Mouse (Mus musculus): ENCODE measurements at regions not wholly inside any gene's neighbourhood (a gene's known extent, or its start where the extent isn't known, plus 50 kb on each side); places are given as distances from the start of the nearest gene placed in this dataset.

DNA sequence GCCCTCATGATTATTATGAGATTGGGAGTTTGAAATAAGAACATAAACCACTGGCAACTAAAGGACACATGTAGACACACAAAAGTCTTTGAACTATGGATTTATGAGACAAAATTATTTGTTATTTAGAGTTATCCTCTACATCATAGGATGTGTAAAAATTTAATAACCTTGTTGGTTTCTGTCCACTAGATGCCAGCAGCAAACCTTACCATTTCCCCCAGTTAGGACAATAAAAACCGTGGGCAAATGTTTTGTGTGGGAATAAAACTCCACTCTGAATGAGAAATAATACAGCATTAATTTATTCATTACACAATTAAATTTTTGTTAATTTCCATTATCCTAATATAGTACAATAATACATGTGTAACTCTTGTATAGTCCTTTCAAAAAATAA, 757.7 kb upstream of the Slit2 start:
- Histone ChIP-seq H3K4me3 (no peak overlapping the region), H3K27me3 (ENCODE audit: control insufficient read depth, insufficient read depth, insufficient read length) (no peaks in the 10 kb centered on the region), H3ac (ENCODE audit: control insufficient read depth, insufficient read length) (no peak overlapping the region), H3K79me2 (ENCODE audit: control insufficient read depth, insufficient read depth) (no peaks in the 10 kb centered on the region), H3K4me2 (ENCODE audit: low read depth) (no peak overlapping the region), H3K36me3 (ENCODE audit: control insufficient read depth, insufficient read depth) (no peaks in the 10 kb centered on the region)
- TF ChIP-seq MYOD1 (IDR thresholded peaks at IDR 0.05; ENCODE audit: control insufficient read depth in 1 of 3, insufficient read length in 2 of 3, low read depth in 2 of 3) (no peak), TCF12 (IDR thresholded peaks at IDR 0.05; ENCODE audit: insufficient read depth, poor library complexity, severe bottlenecking) (no peak), MYOG (IDR thresholded peaks at IDR 0.05; ENCODE audit: control insufficient read depth in 1 of 3, insufficient read depth in 1 of 3, insufficient read length in 2 of 3, low read depth in 2 of 3) (no peak), MAX (IDR thresholded peaks at IDR 0.05; ENCODE audit: low read depth) (no peak), E2F4 (IDR thresholded peaks at IDR 0.05; ENCODE audit: insufficient read depth) (no peak)

DNA sequence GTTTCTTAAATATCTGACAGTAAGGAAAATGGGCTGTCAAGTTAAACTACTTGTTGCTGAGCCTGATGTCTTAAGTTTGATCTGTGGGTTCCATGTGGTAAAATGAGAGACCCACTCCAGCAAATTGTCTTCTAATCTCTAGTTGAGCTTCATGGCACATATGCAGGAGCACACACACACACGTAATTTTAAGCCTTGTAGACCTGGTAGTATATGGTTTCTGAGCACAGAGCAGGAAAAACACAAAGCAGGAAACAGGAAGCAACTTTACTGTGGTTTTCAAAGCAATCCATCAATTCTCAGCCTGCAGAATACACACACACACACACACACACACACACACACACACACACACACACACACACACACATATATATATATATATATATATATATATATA, 746.8 kb upstream of the Slit2 start:
- Histone ChIP-seq H3K79me2 (ENCODE audit: control insufficient read depth, insufficient read depth) (no peaks in the 10 kb centered on the region), H3K36me3 (ENCODE audit: control insufficient read depth, insufficient read depth) (no peaks in the 10 kb centered on the region), H3ac (ENCODE audit: control insufficient read depth, insufficient read length) (no peak overlapping the region), H3K4me3 (no peak overlapping the region), H3K27me3 (ENCODE audit: control insufficient read depth, insufficient read depth, insufficient read length) (no peaks in the 10 kb centered on the region), H3K4me2 (ENCODE audit: low read depth) (no peak overlapping the region)
- TF ChIP-seq TCF12 (IDR thresholded peaks at IDR 0.05; ENCODE audit: insufficient read depth, poor library complexity, severe bottlenecking) (no peak), POLR2A (IDR thresholded peaks at IDR 0.05; ENCODE audit: insufficient read length, low read depth) (no peak), MYOG (IDR thresholded peaks at IDR 0.05; ENCODE audit: control insufficient read depth in 1 of 3, insufficient read depth in 1 of 3, insufficient read length in 2 of 3, low read depth in 2 of 3) (no peak), USF1 (IDR thresholded peaks at IDR 0.05; ENCODE audit: low read depth) (no peak), POLR2AphosphoS2 (IDR thresholded peaks at IDR 0.05; ENCODE audit: insufficient read length, low read depth) (no peak), REST (IDR thresholded peaks at IDR 0.05; ENCODE audit: insufficient read depth, insufficient read length) (no peak), SRF (IDR thresholded peaks at IDR 0.05; ENCODE audit: control insufficient read depth, insufficient read length, low read depth) (no peak), E2F4 (IDR thresholded peaks at IDR 0.05; ENCODE audit: insufficient read depth) (no peak), MAX (IDR thresholded peaks at IDR 0.05; ENCODE audit: low read depth) (no peak), TCF3 (IDR thresholded peaks at IDR 0.05; ENCODE audit: insufficient read length, low read depth) (no peak), CEBPB (IDR thresholded peaks at IDR 0.05; ENCODE audit: insufficient read depth, poor library complexity, severe bottlenecking) (no peak), MYOD1 (IDR thresholded peaks at IDR 0.05; ENCODE audit: control insufficient read depth in 1 of 3, insufficient read length in 2 of 3, low read depth in 2 of 3) (no peak)

DNA sequence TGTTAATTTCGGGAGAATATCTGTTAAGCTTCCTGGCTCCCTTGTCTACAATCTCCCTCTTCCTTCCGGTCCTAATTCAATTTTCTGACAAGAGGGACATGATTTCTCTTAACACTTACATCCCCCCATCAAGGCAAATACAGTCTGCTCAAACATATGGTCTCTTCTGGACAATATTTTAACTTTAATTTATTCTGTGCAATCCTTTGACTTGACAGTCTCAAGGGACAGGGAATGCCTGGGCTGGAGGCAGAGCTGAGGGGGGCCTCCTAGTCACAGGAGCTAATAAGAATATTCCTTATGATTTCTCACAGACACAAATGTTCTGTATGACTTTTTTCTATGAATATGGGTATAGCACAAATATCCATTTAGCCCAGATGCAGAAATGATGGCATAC, 742.9 kb upstream of the Slit2 start:
- Histone ChIP-seq H3K36me3 (ENCODE audit: control insufficient read depth, insufficient read depth) (no peaks in the 10 kb centered on the region), H3ac (ENCODE audit: control insufficient read depth, insufficient read length) (no peak overlapping the region), H3K4me3 (no peak overlapping the region), H3K79me2 (ENCODE audit: control insufficient read depth, insufficient read depth) (no peaks in the 10 kb centered on the region), H3K27me3 (ENCODE audit: control insufficient read depth, insufficient read depth, insufficient read length) (no peaks in the 10 kb centered on the region), H3K4me2 (ENCODE audit: low read depth) (no peak overlapping the region)
- TF ChIP-seq MYOG (IDR thresholded peaks at IDR 0.05; ENCODE audit: control insufficient read depth in 1 of 3, insufficient read depth in 1 of 3, insufficient read length in 2 of 3, low read depth in 2 of 3) (no peak), CEBPB (IDR thresholded peaks at IDR 0.05; ENCODE audit: insufficient read depth, poor library complexity, severe bottlenecking) (no peak), SRF (IDR thresholded peaks at IDR 0.05; ENCODE audit: control insufficient read depth, insufficient read length, low read depth) (no peak), MAX (IDR thresholded peaks at IDR 0.05; ENCODE audit: low read depth) (no peak), USF1 (IDR thresholded peaks at IDR 0.05; ENCODE audit: low read depth) (no peak), TCF3 (IDR thresholded peaks at IDR 0.05; ENCODE audit: insufficient read length, low read depth) (no peak), REST (IDR thresholded peaks at IDR 0.05; ENCODE audit: insufficient read depth, insufficient read length) (no peak), E2F4 (IDR thresholded peaks at IDR 0.05; ENCODE audit: insufficient read depth) (no peak), POLR2AphosphoS2 (IDR thresholded peaks at IDR 0.05; ENCODE audit: insufficient read length, low read depth) (no peak)

DNA sequence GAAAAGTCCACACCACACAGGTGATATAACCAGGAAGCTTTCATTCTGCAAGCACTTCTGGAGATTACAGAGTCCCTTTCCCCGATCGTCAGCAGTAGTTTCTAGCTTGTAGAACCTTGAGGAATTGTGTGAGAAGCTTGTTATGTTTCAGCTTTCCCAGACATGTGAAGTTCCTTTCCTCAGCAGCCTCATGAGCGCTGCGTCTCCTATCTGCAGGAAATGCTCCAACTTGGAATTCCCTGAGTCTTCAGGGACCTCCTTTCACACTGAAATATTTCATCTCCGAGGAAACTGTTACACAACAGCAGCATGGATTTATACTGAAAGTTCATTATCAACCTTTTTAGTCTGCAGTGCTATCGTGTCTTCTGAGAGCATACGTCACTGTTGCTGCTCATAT, 742.4 kb upstream of the Slit2 start:
- Histone ChIP-seq H3K36me3 (ENCODE audit: control insufficient read depth, insufficient read depth) (no peaks in the 10 kb centered on the region), H3K79me2 (ENCODE audit: control insufficient read depth, insufficient read depth) (no peaks in the 10 kb centered on the region), H3ac (ENCODE audit: control insufficient read depth, insufficient read length) (no peak overlapping the region), H3K4me3 (no peak overlapping the region), H3K4me2 (ENCODE audit: low read depth) (no peak overlapping the region), H3K27me3 (ENCODE audit: control insufficient read depth, insufficient read depth, insufficient read length) (no peaks in the 10 kb centered on the region)
- TF ChIP-seq MAX (IDR thresholded peaks at IDR 0.05; ENCODE audit: low read depth) (no peak), POLR2AphosphoS2 (IDR thresholded peaks at IDR 0.05; ENCODE audit: insufficient read length, low read depth) (no peak), MYOG (IDR thresholded peaks at IDR 0.05; ENCODE audit: control insufficient read depth in 1 of 3, insufficient read depth in 1 of 3, insufficient read length in 2 of 3, low read depth in 2 of 3) (no peak), TCF3 (IDR thresholded peaks at IDR 0.05; ENCODE audit: insufficient read length, low read depth) (no peak), E2F4 (IDR thresholded peaks at IDR 0.05; ENCODE audit: insufficient read depth) (no peak), POLR2A (IDR thresholded peaks at IDR 0.05; ENCODE audit: insufficient read length, low read depth) (no peak), MYOD1 (IDR thresholded peaks at IDR 0.05; ENCODE audit: control insufficient read depth in 1 of 3, insufficient read length in 2 of 3, low read depth in 2 of 3) (no peak), REST (IDR thresholded peaks at IDR 0.05; ENCODE audit: insufficient read depth, insufficient read length) (no peak), TCF12 (IDR thresholded peaks at IDR 0.05; ENCODE audit: insufficient read depth, poor library complexity, severe bottlenecking) (no peak), CEBPB (IDR thresholded peaks at IDR 0.05; ENCODE audit: insufficient read depth, poor library complexity, severe bottlenecking) (no peak), USF1 (IDR thresholded peaks at IDR 0.05; ENCODE audit: low read depth) (no peak), SRF (IDR thresholded peaks at IDR 0.05; ENCODE audit: control insufficient read depth, insufficient read length, low read depth) (no peak)

DNA sequence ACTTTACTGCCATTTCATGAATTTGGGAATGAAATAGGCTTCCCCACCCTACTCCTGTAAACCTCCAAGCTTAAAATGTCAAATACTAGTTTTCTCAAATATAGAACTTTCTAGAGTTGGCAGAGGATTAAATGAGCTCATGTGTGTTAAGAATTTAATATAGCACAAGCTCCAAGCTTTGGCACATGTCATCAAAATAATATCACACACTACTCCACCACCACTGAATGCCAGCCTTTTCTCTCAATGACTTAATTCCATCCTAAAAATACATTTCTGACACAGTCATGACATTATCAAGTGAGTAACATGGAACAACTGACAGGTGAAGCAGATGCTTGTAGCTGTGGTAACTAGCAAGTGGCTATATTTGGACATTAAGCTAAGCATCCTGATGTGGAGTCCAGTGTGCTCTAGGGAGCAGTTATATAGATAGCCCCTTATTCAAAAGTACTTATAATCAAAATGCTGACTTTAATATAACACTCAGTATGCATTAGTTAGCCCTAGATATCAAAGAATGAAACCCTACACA, 728.0 kb upstream of the Slit2 start:
- Histone ChIP-seq H3K27me3 (ENCODE audit: control insufficient read depth, insufficient read depth, insufficient read length) (no peaks in the 10 kb centered on the region), H3K4me3 (no peak overlapping the region), H3K36me3 (ENCODE audit: control insufficient read depth, insufficient read depth) (no peaks in the 10 kb centered on the region), H3ac (ENCODE audit: control insufficient read depth, insufficient read length) (no peak overlapping the region), H3K4me2 (ENCODE audit: low read depth) (no peak overlapping the region), H3K79me2 (ENCODE audit: control insufficient read depth, insufficient read depth) (no peaks in the 10 kb centered on the region)
- TF ChIP-seq USF1 (IDR thresholded peaks at IDR 0.05; ENCODE audit: low read depth), result no peak
- no peak for TF ChIP-seq REST (IDR thresholded peaks at IDR 0.05; ENCODE audit: insufficient read depth, insufficient read length)
- TF ChIP-seq POLR2AphosphoS2 (IDR thresholded peaks at IDR 0.05; ENCODE audit: insufficient read length, low read depth), result no peak
- TF ChIP-seq CEBPB (IDR thresholded peaks at IDR 0.05; ENCODE audit: insufficient read depth, poor library complexity, severe bottlenecking), result no peak
- TF ChIP-seq TCF12 (IDR thresholded peaks at IDR 0.05; ENCODE audit: insufficient read depth, poor library complexity, severe bottlenecking), result no peak
- TF ChIP-seq TCF3 (IDR thresholded peaks at IDR 0.05; ENCODE audit: insufficient read length, low read depth), result no peak
- no peak for TF ChIP-seq POLR2A (IDR thresholded peaks at IDR 0.05; ENCODE audit: insufficient read length, low read depth)
- TF ChIP-seq MYOG (IDR thresholded peaks at IDR 0.05; ENCODE audit: control insufficient read depth in 1 of 3, insufficient read depth in 1 of 3, insufficient read length in 2 of 3, low read depth in 2 of 3), result no peak
- TF ChIP-seq E2F4 (IDR thresholded peaks at IDR 0.05; ENCODE audit: insufficient read depth), result no peak
- no peak for TF ChIP-seq MYOD1 (IDR thresholded peaks at IDR 0.05; ENCODE audit: control insufficient read depth in 1 of 3, insufficient read length in 2 of 3, low read depth in 2 of 3)
- TF ChIP-seq SRF (IDR thresholded peaks at IDR 0.05; ENCODE audit: control insufficient read depth, insufficient read length, low read depth), result no peak
- no peak for TF ChIP-seq MAX (IDR thresholded peaks at IDR 0.05; ENCODE audit: low read depth)
